Mouse (Mus musculus): ENCODE results near the gene D630023F18Rik. TPM values are rescaled to one million over a fixed set of nuclear protein-coding genes. Genes with fewer than 3 reads are reported as not detected.

The D630023F18Rik gene
- polyA plus RNA-seq, 1 experiment: not detected

DNA sequence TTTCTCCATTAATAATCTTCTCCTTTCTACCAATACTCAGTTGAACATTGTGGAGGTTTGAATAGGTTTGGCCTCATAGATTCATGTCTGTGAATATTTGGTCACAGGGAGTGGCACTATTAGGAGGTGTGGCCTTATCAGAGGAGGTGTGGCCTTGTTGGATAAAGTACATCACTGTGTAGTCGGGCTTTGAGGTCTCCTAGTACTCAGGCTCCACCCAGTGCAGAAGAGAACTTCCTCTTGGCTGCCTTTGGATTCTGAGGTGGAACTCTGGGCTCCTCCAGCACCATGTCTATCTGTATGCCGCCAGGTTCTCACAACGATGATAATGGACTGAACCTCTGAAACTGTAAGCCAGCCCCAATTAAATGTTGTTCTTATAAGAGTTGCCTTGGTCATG lies 26.1 kb downstream of the D630023F18Rik start:
- no peaks in the 10 kb centered on the region for H3K9me3 ChIP-seq (ENCODE audit: control insufficient read depth, low read length)
- H3K36me3 ChIP-seq (ENCODE audit: control insufficient read depth): no peaks in the 10 kb centered on the region
- no peak for TF ChIP-seq TAL1 (IDR thresholded peaks at IDR 0.05; ENCODE audit: low read length)
- TF ChIP-seq GATA1 (IDR thresholded peaks at IDR 0.05; ENCODE audit: low read length): no peak
- H3K4me1 ChIP-seq (ENCODE audit: control insufficient read depth): peaks cover 2% of the 10 kb centered on the region; the same call in 1 of the 2 replicates
- no peaks in the 10 kb centered on the region for H3K27me3 ChIP-seq (ENCODE audit: control insufficient read depth)
- no peak overlapping the region for H3K4me3 ChIP-seq (replicated peaks)

DNA sequence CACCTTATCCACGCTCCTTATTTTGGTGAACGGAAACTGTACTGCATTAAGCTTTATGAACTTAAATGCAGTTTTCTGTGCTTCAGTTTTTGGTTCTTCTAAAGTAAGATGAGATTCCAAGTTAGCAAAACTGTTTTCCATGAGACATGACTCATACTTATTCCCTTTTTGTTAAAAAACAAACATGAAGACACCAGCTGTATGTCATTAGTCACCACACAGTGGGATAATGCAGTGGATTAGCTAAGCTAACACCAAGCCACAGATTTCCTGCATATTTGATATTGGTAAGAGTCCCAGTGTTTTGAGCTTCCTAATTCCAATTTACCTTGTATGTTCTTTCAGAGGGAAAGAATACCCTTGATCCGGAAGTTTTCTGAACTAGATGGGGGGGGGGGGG lies 31.4 kb downstream of the D630023F18Rik start:
- no peaks in the 10 kb centered on the region for H3K27me3 ChIP-seq (ENCODE audit: control insufficient read depth)
- no peaks in the 10 kb centered on the region for H3K36me3 ChIP-seq (ENCODE audit: control insufficient read depth)
- no peaks in the 10 kb centered on the region for H3K9me3 ChIP-seq (ENCODE audit: control insufficient read depth, low read length)
- H3K4me3 ChIP-seq (replicated peaks): no peak overlapping the region
- no peaks in the 10 kb centered on the region for H3K4me1 ChIP-seq (ENCODE audit: control insufficient read depth)
- no peak for TF ChIP-seq GATA1 (IDR thresholded peaks at IDR 0.05; ENCODE audit: low read length)
- no peak for TF ChIP-seq TAL1 (IDR thresholded peaks at IDR 0.05; ENCODE audit: low read length)

- no peaks in the 10 kb centered on the region for H3K4me1 ChIP-seq (ENCODE audit: control insufficient read depth)
- no peak overlapping the region for H3K4me3 ChIP-seq (replicated peaks)
- no peaks in the 10 kb centered on the region for H3K9me3 ChIP-seq (ENCODE audit: control insufficient read depth, low read length)
- H3K36me3 ChIP-seq (ENCODE audit: control insufficient read depth): no peaks in the 10 kb centered on the region
- no peaks in the 10 kb centered on the region for H3K27me3 ChIP-seq (ENCODE audit: control insufficient read depth)
- TF ChIP-seq GATA1 (IDR thresholded peaks at IDR 0.05; ENCODE audit: low read length) (no peak), TAL1 (IDR thresholded peaks at IDR 0.05; ENCODE audit: low read length) (no peak)
Measured at GRCm38 (mm10) chr1:65090370-65090769, 32.6 kb downstream of the D630023F18Rik start.

DNA sequence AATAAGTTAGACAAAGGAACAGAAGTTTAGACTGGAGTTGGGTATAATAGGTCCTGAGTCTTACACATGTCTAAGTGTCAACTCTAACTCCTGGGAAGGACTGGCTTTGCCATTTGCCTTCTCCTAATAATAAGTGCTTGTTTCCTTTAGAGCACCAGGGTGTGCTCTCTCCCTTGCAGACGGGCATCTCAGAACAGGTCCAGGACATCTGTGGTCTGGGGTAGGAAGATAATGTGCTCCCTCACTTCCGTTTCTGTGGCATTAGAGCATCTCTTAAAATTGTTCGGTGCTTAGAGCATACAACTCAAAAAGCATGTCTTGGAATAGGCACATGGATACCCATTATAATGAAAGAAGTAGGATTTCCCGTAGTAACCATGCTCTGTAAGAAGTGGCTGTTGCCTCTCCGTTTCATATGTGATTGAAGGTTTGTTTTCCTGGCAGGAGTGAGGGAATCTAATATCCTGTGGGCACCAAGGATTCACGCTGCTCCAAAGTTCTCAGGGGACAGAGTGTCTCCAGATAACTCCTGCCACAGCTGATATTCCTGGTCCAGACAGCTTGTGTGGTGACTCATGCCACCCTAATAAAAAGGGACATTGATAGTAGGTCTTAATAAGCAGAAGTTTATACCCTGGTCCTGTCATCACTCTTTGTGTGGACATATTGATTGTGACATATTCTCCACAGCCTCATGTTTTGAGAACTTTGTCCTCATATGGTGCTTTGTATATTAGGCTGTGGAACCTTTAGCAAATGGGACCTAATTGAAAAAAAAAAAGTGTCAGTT lies 34.3 kb downstream of the D630023F18Rik start:
- no peak overlapping the region for H3K4me3 ChIP-seq (replicated peaks)
- H3K36me3 ChIP-seq (ENCODE audit: control insufficient read depth): no peaks in the 10 kb centered on the region
- TF ChIP-seq TAL1 (IDR thresholded peaks at IDR 0.05; ENCODE audit: low read length): no peak
- no peak for TF ChIP-seq GATA1 (IDR thresholded peaks at IDR 0.05; ENCODE audit: low read length)
- no peaks in the 10 kb centered on the region for H3K9me3 ChIP-seq (ENCODE audit: control insufficient read depth, low read length)
- no peaks in the 10 kb centered on the region for H3K27me3 ChIP-seq (ENCODE audit: control insufficient read depth)
- no peaks in the 10 kb centered on the region for H3K4me1 ChIP-seq (ENCODE audit: control insufficient read depth)

GRCm38 (mm10) chr1:65082188-65082587 lies 40.8 kb downstream of the D630023F18Rik start, which contains the start of gene Crygb:
Crygb (minus strand) TSS chr1:65082288.
- Histone ChIP-seq H3K36me3 (ENCODE audit: control insufficient read depth) (no peaks in the 10 kb centered on the region), H3K27me3 (ENCODE audit: control insufficient read depth) (no peaks in the 10 kb centered on the region), H3K4me1 (ENCODE audit: control insufficient read depth) (no peaks in the 10 kb centered on the region), H3K9me3 (ENCODE audit: control insufficient read depth, low read length) (no peaks in the 10 kb centered on the region), H3K4me3 (replicated peaks) (no peak within 1 kb of the TSS)
- TF ChIP-seq GATA1 (IDR thresholded peaks at IDR 0.05; ENCODE audit: low read length): no peak
- no peak for TF ChIP-seq TAL1 (IDR thresholded peaks at IDR 0.05; ENCODE audit: low read length)

DNA sequence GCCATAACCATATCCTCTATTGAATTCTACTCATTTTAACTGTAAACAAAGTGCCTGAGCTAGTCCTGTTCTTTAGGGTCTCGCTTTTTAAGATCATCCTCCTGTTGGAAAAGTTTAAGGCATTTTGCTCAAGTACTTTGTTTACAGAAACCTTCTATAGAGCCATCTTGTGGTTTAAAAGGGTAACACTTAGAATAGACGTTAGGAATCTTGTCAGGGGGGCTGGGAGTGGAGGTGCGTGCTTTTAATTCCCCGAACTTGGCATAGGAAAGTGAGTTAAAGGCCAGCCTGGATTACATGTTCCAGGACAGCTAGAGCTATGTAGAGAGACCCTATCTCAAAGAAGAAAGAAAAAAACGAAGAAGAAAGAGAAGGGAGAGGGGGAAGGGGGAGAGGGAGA lies 47.4 kb downstream of the D630023F18Rik start:
- Histone ChIP-seq H3K36me3 (ENCODE audit: control insufficient read depth) (no peaks in the 10 kb centered on the region), H3K4me3 (replicated peaks) (no peak overlapping the region), H3K9me3 (ENCODE audit: control insufficient read depth, low read length) (no peaks in the 10 kb centered on the region), H3K4me1 (ENCODE audit: control insufficient read depth) (no peaks in the 10 kb centered on the region), H3K27me3 (ENCODE audit: control insufficient read depth) (no peaks in the 10 kb centered on the region)
- no peak for TF ChIP-seq GATA1 (IDR thresholded peaks at IDR 0.05; ENCODE audit: low read length)
- no peak for TF ChIP-seq TAL1 (IDR thresholded peaks at IDR 0.05; ENCODE audit: low read length)

DNA sequence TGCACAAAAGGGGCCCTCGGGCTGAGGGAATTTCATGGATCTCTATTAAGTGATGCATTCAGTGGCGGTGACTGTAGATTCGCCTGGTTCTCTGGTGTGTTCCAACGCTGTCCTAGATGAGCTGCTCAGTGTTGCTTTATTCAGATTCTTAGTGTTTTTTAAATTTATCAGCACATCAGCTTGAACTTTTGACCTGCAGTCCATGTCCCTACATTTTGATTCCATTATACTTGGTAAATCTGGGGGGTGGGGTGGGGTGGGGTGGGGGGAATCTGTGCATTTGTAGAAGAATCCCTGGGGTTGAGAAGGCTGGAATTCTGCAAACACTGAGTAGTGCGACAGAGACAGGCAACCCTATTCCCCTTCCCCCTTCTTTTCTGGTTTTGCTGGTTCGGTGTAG lies 49.4 kb downstream of the D630023F18Rik start, which contains the start of gene Crygc:
Gene Crygc (minus strand): TSS at position 101 of the 400 bp plus-strand sequence.
- Histone ChIP-seq H3K36me3 (ENCODE audit: control insufficient read depth) (no peaks in the 10 kb centered on the region), H3K9me3 (ENCODE audit: control insufficient read depth, low read length) (no peaks in the 10 kb centered on the region), H3K4me3 (replicated peaks) (no peak within 1 kb of the TSS), H3K4me1 (ENCODE audit: control insufficient read depth) (no peaks in the 10 kb centered on the region), H3K27me3 (ENCODE audit: control insufficient read depth) (no peaks in the 10 kb centered on the region)
- TF ChIP-seq GATA1 (IDR thresholded peaks at IDR 0.05; ENCODE audit: low read length): no peak
- TF ChIP-seq TAL1 (IDR thresholded peaks at IDR 0.05; ENCODE audit: low read length): no peak

- Histone ChIP-seq H3K4me3 (replicated peaks) (no peak overlapping the region), H3K36me3 (ENCODE audit: control insufficient read depth) (no peaks in the 10 kb centered on the region), H3K9me3 (ENCODE audit: control insufficient read depth, low read length) (no peaks in the 10 kb centered on the region; the same call in 1 of the 2 replicates), H3K27me3 (ENCODE audit: control insufficient read depth) (no peaks in the 10 kb centered on the region), H3K4me1 (ENCODE audit: control insufficient read depth) (no peaks in the 10 kb centered on the region)
- no peak for TF ChIP-seq GATA1 (IDR thresholded peaks at IDR 0.05; ENCODE audit: low read length)
- no peak for TF ChIP-seq TAL1 (IDR thresholded peaks at IDR 0.05; ENCODE audit: low read length)
Measured at GRCm38 (mm10) chr1:65067842-65068241, 55.2 kb downstream of the D630023F18Rik start.

DNA sequence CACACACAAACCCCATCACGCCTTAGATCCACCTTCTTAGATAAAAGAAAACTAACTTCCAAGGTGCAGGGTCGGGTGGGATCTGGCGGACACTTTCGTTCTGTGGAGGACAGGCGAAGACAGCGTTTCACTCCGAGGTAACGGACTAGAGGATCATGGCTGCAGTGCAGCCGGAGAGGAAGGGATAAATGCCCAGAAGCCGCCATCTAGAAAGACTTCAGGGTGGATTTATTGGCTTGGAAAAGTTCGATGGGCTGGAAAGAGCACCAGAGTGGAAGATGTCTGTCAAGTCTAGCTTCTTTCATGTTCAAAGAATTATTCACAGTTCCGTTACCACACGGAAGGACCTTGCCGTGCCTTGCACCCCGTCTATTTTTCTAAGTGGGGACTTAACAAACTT lies 58.8 kb downstream of the D630023F18Rik start:
- Histone ChIP-seq H3K27me3 (ENCODE audit: control insufficient read depth) (no peaks in the 10 kb centered on the region), H3K4me3 (replicated peaks) (no peak overlapping the region), H3K4me1 (ENCODE audit: control insufficient read depth) (no peaks in the 10 kb centered on the region), H3K36me3 (ENCODE audit: control insufficient read depth) (no peaks in the 10 kb centered on the region), H3K9me3 (ENCODE audit: control insufficient read depth, low read length) (no peaks in the 10 kb centered on the region; the same call in 1 of the 2 replicates)
- no peak for TF ChIP-seq GATA1 (IDR thresholded peaks at IDR 0.05; ENCODE audit: low read length)
- TF ChIP-seq TAL1 (IDR thresholded peaks at IDR 0.05; ENCODE audit: low read length): no peak

All from erythroblast, embryonic 14.5 days (primary cell).